Mouse (Mus musculus): ENCODE data around the gene Snap23. TPM values are rescaled to one million over a fixed set of nuclear protein-coding genes. Genes with fewer than 3 reads are reported as not detected.

Gene Snap23
- 46.1 and 53.8 TPM in 2 replicates for polyA plus RNA-seq (2015; fragmentation: Nextera tagmentation; extraction: Ambion mirVana)

- peak within 1 kb of the TSS; percentile 86 for H3K9ac ChIP-seq (ENCODE audit: low read length)
- WGBS: under 1% methylated on average over 42 of the region's 42 CpGs
- H3K4me1 ChIP-seq (ENCODE audit: control insufficient read depth, insufficient read depth, low read length): peaks cover 18% of the 10 kb centered on the region
- peak within 1 kb of the TSS; percentile 78 for H3K4me2 ChIP-seq (ENCODE audit: low read depth, low read length)
- peak within 1 kb of the TSS; percentile 69 for H3K4me3 ChIP-seq (ENCODE audit: low read length)
- peaks cover 2% of the 10 kb centered on the region; the same call in 1 of the 2 replicates for H3K36me3 ChIP-seq (ENCODE audit: control insufficient read depth, insufficient read depth)
- H3K9me3 ChIP-seq (replicated peaks; ENCODE audit: control insufficient read depth, low read length): no peaks in the 10 kb centered on the region
- H3K27me3 ChIP-seq (ENCODE audit: control insufficient read depth, insufficient read depth, low read length): no peaks in the 10 kb centered on the region
- peak; percentile 96 for ATAC-seq (replicated peaks; ENCODE audit: extremely low read depth, insufficient read depth, low FRiP score)
- H3K27ac ChIP-seq (ENCODE audit: low read length): peak within 1 kb of the TSS; percentile 94
Observed at GRCm38 (mm10) chr2:120566886-120567797, at the start of gene Snap23. Gene Snap23 (plus strand): TSS chr2:120567671.

DNA sequence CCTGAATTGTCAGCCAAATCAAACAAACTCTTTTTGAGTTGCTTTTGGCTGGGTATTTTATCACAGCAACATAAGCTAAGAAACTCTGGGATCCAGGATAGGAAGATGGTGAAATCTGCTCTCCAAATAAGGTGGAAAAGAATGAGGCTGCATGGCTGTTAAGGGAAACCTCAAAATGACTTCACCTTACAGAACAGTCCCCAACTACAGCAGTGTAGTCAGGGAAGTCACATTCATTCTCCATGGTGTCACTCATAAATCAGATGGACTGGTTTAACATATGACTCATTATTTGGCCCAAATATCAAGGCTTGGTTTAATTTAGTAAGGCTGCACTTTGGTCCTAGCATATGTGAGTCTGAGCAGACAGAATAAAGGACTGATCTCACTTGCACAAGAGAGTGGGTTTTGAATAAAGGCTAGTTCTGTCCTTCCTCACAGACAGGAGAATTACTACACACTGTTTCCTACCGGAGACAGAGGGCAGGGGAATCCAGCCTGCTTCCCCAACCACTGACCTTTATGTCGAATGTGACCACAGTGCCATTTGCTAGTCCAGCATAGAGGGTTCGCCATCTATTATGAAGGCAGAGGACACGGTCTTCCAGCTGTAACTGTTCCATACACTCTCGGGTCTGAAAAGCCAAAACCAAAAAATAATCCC, 48.8 kb upstream of the Snap23 start:
- Histone ChIP-seq H3K9ac (ENCODE audit: low read length) (no peak overlapping the region), H3K4me1 (ENCODE audit: control insufficient read depth, insufficient read depth, low read length) (no peaks in the 10 kb centered on the region)
- no peak for ATAC-seq (replicated peaks; ENCODE audit: extremely low read depth, insufficient read depth, low FRiP score)

GRCm38 (mm10) chr2:120526771-120527170, 40.7 kb upstream of the Snap23 start:
- 90% methylated on average over 5 of the region's 5 CpGs for WGBS
- H3K27me3 ChIP-seq (ENCODE audit: control insufficient read depth, insufficient read depth, low read length): no peaks in the 10 kb centered on the region
- peaks cover 68% of the 10 kb centered on the region for H3K36me3 ChIP-seq (ENCODE audit: control insufficient read depth, insufficient read depth)
- no peak overlapping the region for H3K4me2 ChIP-seq (ENCODE audit: low read depth, low read length)
- H3K4me3 ChIP-seq (ENCODE audit: low read length): no peak overlapping the region
- H3K9ac ChIP-seq (ENCODE audit: low read length): no peak overlapping the region
- no peak for ATAC-seq (replicated peaks; ENCODE audit: extremely low read depth, insufficient read depth, low FRiP score)
- H3K27ac ChIP-seq (ENCODE audit: low read length): no peak overlapping the region
- H3K9me3 ChIP-seq (replicated peaks; ENCODE audit: control insufficient read depth, low read length): no peaks in the 10 kb centered on the region
- no peaks in the 10 kb centered on the region for H3K4me1 ChIP-seq (ENCODE audit: control insufficient read depth, insufficient read depth, low read length)

More for the DNA sequence above, 48.8 kb upstream of the Snap23 start:
- Histone ChIP-seq H3K4me2 (ENCODE audit: low read depth, low read length) (no peak overlapping the region), H3K4me3 (ENCODE audit: low read length) (no peak overlapping the region), H3K9me3 (replicated peaks; ENCODE audit: control insufficient read depth, low read length) (no peaks in the 10 kb centered on the region), H3K27me3 (ENCODE audit: control insufficient read depth, insufficient read depth, low read length) (no peaks in the 10 kb centered on the region), H3K36me3 (ENCODE audit: control insufficient read depth, insufficient read depth) (peaks cover 69% of the 10 kb centered on the region), H3K27ac (ENCODE audit: low read length) (no peak overlapping the region)
- 80% methylated on average over 5 of the region's 5 CpGs for WGBS

DNA sequence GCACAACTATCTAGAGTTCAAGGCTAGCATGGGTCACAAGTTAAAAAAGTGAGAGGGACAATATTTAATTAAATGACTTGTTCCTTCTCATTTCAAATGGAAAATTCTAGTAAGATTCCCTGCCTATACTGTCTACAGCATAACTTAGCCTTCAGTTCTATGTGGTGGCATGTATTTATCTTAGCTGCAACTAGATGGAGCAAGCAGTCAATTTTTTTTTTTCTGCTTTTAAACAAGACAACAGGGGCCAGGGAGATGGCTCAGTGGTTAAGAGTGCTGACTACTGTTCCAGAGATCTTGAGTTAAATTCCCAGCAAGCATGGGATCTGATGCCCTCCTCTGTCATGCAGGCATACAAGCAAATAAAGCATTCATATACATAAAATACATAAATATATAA, 37.9 kb upstream of the Snap23 start:
- no peak for ATAC-seq (replicated peaks; ENCODE audit: extremely low read depth, insufficient read depth, low FRiP score)
- no peaks in the 10 kb centered on the region for H3K4me1 ChIP-seq (ENCODE audit: control insufficient read depth, insufficient read depth, low read length)
- H3K9ac ChIP-seq (ENCODE audit: low read length): no peak overlapping the region
- H3K4me2 ChIP-seq (ENCODE audit: low read depth, low read length): no peak overlapping the region
- H3K4me3 ChIP-seq (ENCODE audit: low read length): no peak overlapping the region
- H3K27me3 ChIP-seq (ENCODE audit: control insufficient read depth, insufficient read depth, low read length): no peaks in the 10 kb centered on the region
- no peak overlapping the region for H3K27ac ChIP-seq (ENCODE audit: low read length)
- no peaks in the 10 kb centered on the region for H3K9me3 ChIP-seq (replicated peaks; ENCODE audit: control insufficient read depth, low read length)
- peaks cover 70% of the 10 kb centered on the region for H3K36me3 ChIP-seq (ENCODE audit: control insufficient read depth, insufficient read depth)

DNA sequence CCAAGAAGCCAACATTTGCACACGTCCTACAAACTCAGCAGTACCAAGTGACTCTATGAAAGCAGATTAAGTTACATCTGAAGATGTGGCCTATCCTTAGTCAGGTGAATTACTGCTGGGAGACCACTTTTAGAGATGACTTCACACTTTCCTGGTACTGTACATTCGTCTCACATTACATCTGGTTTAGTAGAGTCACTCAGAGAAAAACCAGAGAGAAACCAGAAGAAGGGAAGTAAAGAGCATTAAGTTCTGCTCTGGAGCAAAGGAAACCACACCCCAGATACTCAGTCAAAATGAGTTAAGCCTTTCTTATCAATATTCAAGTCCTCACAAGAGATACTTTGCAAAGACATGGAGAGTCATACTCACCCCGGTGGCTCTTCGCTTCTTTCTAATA, 36.2 kb upstream of the Snap23 start:
- no peak overlapping the region for H3K4me3 ChIP-seq (ENCODE audit: low read length)
- H3K9ac ChIP-seq (ENCODE audit: low read length): no peak overlapping the region
- H3K4me1 ChIP-seq (ENCODE audit: control insufficient read depth, insufficient read depth, low read length): no peaks in the 10 kb centered on the region
- no peaks in the 10 kb centered on the region for H3K9me3 ChIP-seq (replicated peaks; ENCODE audit: control insufficient read depth, low read length)
- H3K36me3 ChIP-seq (ENCODE audit: control insufficient read depth, insufficient read depth): peaks cover 69% of the 10 kb centered on the region
- ATAC-seq (replicated peaks; ENCODE audit: extremely low read depth, insufficient read depth, low FRiP score): no peak
- H3K27me3 ChIP-seq (ENCODE audit: control insufficient read depth, insufficient read depth, low read length): no peaks in the 10 kb centered on the region
- H3K27ac ChIP-seq (ENCODE audit: low read length): no peak overlapping the region
- 81% methylated on average over 4 of the region's 4 CpGs for WGBS
- no peak overlapping the region for H3K4me2 ChIP-seq (ENCODE audit: low read depth, low read length)

DNA sequence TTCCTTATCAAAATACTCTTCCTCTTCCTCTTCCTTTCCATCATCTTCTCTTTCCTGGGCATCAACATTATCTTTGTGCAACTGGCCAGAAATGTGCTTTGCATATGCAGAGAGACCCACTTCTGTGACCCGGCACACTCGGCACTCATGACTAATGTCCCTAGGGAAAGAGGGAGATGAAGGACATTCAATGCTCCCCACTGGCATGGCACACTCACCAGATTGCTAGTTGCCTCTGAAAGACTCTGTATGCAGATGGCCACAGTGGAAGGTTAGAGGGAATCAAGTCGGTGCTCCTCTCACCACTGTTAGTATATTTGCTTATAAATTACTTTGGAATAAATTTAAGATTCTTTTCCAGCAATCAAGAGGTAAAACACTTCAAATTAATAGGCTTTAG, 28.1 kb upstream of the Snap23 start:
- Histone ChIP-seq H3K36me3 (ENCODE audit: control insufficient read depth, insufficient read depth) (peaks cover 17% of the 10 kb centered on the region), H3K4me1 (ENCODE audit: control insufficient read depth, insufficient read depth, low read length) (peaks cover 13% of the 10 kb centered on the region), H3K27me3 (ENCODE audit: control insufficient read depth, insufficient read depth, low read length) (no peaks in the 10 kb centered on the region), H3K9ac (ENCODE audit: low read length) (peak overlapping the region; percentile 77), H3K27ac (ENCODE audit: low read length) (peak overlapping the region; percentile 98), H3K4me2 (ENCODE audit: low read depth, low read length) (peak overlapping the region; percentile 65), H3K4me3 (ENCODE audit: low read length) (peak overlapping the region; percentile 58), H3K9me3 (replicated peaks; ENCODE audit: control insufficient read depth, low read length) (no peaks in the 10 kb centered on the region)
- WGBS: 30% methylated on average over 3 of the region's 3 CpGs
- ATAC-seq (replicated peaks; ENCODE audit: extremely low read depth, insufficient read depth, low FRiP score): 0 out of 2 replicates have a peak, but pooled peaks have one; percentile 20

DNA sequence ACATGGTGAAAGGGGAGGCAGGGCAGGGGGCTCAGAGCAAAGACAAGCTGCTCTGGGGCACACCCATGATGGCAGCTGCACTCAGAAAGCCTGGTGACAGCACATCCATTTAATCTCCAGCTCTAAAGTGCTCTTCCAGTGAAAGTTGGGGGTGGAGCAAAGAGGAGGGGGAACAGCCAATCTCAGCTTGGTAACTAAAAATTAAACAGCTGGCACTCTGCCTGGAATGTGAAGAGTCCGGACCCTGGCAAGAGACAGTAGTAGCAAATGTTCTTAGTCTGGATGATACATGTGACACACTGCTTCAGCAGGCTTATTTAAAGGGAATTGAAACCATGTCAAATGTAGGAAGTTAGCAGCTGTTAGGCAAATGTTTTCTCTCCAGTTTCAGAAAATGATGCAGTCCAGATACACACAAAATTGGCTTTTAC, 27.7 kb upstream of the Snap23 start:
- H3K27me3 ChIP-seq (ENCODE audit: control insufficient read depth, insufficient read depth, low read length): no peaks in the 10 kb centered on the region
- peaks cover 13% of the 10 kb centered on the region for H3K4me1 ChIP-seq (ENCODE audit: control insufficient read depth, insufficient read depth, low read length)
- no peaks in the 10 kb centered on the region for H3K9me3 ChIP-seq (replicated peaks; ENCODE audit: control insufficient read depth, low read length)
- WGBS: 2% methylated on average over 1 of the region's 1 CpGs
- H3K27ac ChIP-seq (ENCODE audit: low read length): peak overlapping the region; percentile 98
- H3K4me2 ChIP-seq (ENCODE audit: low read depth, low read length): peak overlapping the region; percentile 65
- H3K36me3 ChIP-seq (ENCODE audit: control insufficient read depth, insufficient read depth): peaks cover 17% of the 10 kb centered on the region
- peak; percentile 98 for ATAC-seq (replicated peaks; ENCODE audit: extremely low read depth, insufficient read depth, low FRiP score)
- H3K9ac ChIP-seq (ENCODE audit: low read length): peak overlapping the region; percentile 77
- peak overlapping the region; percentile 58 for H3K4me3 ChIP-seq (ENCODE audit: low read length)

- WGBS: 83% methylated on average over 2 of the region's 2 CpGs
- no peak overlapping the region for H3K9ac ChIP-seq (ENCODE audit: low read length)
- no peak for ATAC-seq (replicated peaks; ENCODE audit: extremely low read depth, insufficient read depth, low FRiP score)
- H3K27ac ChIP-seq (ENCODE audit: low read length): no peak overlapping the region
- H3K4me3 ChIP-seq (ENCODE audit: low read length): no peak overlapping the region
- H3K4me1 ChIP-seq (ENCODE audit: control insufficient read depth, insufficient read depth, low read length): peaks cover 8% of the 10 kb centered on the region
- H3K9me3 ChIP-seq (replicated peaks; ENCODE audit: control insufficient read depth, low read length): no peaks in the 10 kb centered on the region
- H3K36me3 ChIP-seq (ENCODE audit: control insufficient read depth, insufficient read depth): peaks cover 18% of the 10 kb centered on the region
- no peaks in the 10 kb centered on the region for H3K27me3 ChIP-seq (ENCODE audit: control insufficient read depth, insufficient read depth, low read length)
- no peak overlapping the region for H3K4me2 ChIP-seq (ENCODE audit: low read depth, low read length)
Observed at GRCm38 (mm10) chr2:120544732-120545131, 22.7 kb upstream of the Snap23 start.

GRCm38 (mm10) chr2:120556868-120557267, 10.6 kb upstream of the Snap23 start:
- no peak for ATAC-seq (replicated peaks; ENCODE audit: extremely low read depth, insufficient read depth, low FRiP score)
- WGBS: 73% methylated on average over 3 of the region's 3 CpGs

More at GRCm38 (mm10) chr2:120556868-120557267, 10.6 kb upstream of the Snap23 start:
- no peak overlapping the region for H3K4me2 ChIP-seq (ENCODE audit: low read depth, low read length)
- H3K27me3 ChIP-seq (ENCODE audit: control insufficient read depth, insufficient read depth, low read length): no peaks in the 10 kb centered on the region
- H3K36me3 ChIP-seq (ENCODE audit: control insufficient read depth, insufficient read depth): peaks cover 15% of the 10 kb centered on the region
- no peak overlapping the region for H3K9ac ChIP-seq (ENCODE audit: low read length)
- peaks cover 3% of the 10 kb centered on the region; the same call in 1 of the 2 replicates for H3K4me1 ChIP-seq (ENCODE audit: control insufficient read depth, insufficient read depth, low read length)
- no peak overlapping the region for H3K4me3 ChIP-seq (ENCODE audit: low read length)
- H3K27ac ChIP-seq (ENCODE audit: low read length): no peak overlapping the region
- H3K9me3 ChIP-seq (replicated peaks; ENCODE audit: control insufficient read depth, low read length): no peaks in the 10 kb centered on the region

Measured in heart, embryonic 16.5 days (tissue).